Mouse (Mus musculus) lung, postnatal 0 days (tissue): ENCODE results near the gene Ptf1a. TPM values are rescaled to one million over a fixed set of nuclear protein-coding genes. Genes with fewer than 3 reads are reported as not detected.

ENCODE experiments used
- ATAC-seq: fragments of 200-750 bp; cut with Nextera tagmentation; 2 replicates; pipeline ENCODE4 v1.8.0; 2017; ENCODE audit warnings: moderate library complexity
- DNase-seq: peaks from one replicate; pipeline ENCODE4 v3.0.0-alpha.2; 2016; ENCODE audit warnings: low spot score
- H3K27ac ChIP-seq: fragments of 300-500 bp; sonication (generic); 2 replicates; pipeline ENCODE4 v1.5.1; 2014; ENCODE audit warnings: antibody characterized with exemption, mild to moderate bottlenecking, low read length, mixed read lengths
- H3K27me3 ChIP-seq: fragments of 300-500 bp; sonication (generic); replicated peaks from 2 replicates; pipeline ENCODE4 v1.6.1; 2014; ENCODE audit warnings: low read length, mixed read lengths; ENCODE audit not compliant: insufficient read depth
- H3K36me3 ChIP-seq: fragments of 300-500 bp; sonication (generic); 2 replicates; pipeline ENCODE4 v1.6.1; 2014; ENCODE audit warnings: low read length, mixed read lengths; ENCODE audit not compliant: insufficient read depth
- H3K4me1 ChIP-seq: fragments of 300-500 bp; sonication (generic); 2 replicates; pipeline ENCODE4 v1.6.1; 2014; ENCODE audit warnings: antibody characterized with exemption, low read depth, low read length, mixed read lengths; ENCODE audit not compliant: insufficient read depth
- H3K4me2 ChIP-seq: fragments of 300-500 bp; sonication (generic); replicated peaks from 2 replicates; pipeline ENCODE4 v1.6.1; 2014; ENCODE audit warnings: low read depth, mild to moderate bottlenecking, low read length, moderate library complexity, mixed read lengths
- H3K4me3 ChIP-seq: fragments of 300-500 bp; sonication (generic); 2 replicates; pipeline ENCODE4 v1.5.1; 2014; ENCODE audit warnings: low read depth, low read length
- H3K9ac ChIP-seq: fragments of 300-500 bp; sonication (generic); replicated peaks from 2 replicates; pipeline ENCODE4 v1.6.1; 2014; ENCODE audit warnings: low read depth, mild to moderate bottlenecking
- H3K9me3 ChIP-seq: fragments of 300-500 bp; sonication (generic); 2 replicates; pipeline ENCODE4 v1.6.1; 2016; ENCODE audit warnings: low read length, mixed read lengths
- CTCF ChIP-seq: IDR thresholded peaks from 2 replicates; pipeline ENCODE4 v1.5.1; 2016; ENCODE audit warnings: antibody characterized with exemption, mild to moderate bottlenecking
- EP300 ChIP-seq: IDR thresholded peaks from 2 replicates; pipeline ENCODE4 v1.6.1; 2016; ENCODE audit warnings: antibody characterized with exemption, mild to moderate bottlenecking, control low read depth
- WGBS: fragments of 180-500 bp; shearing (Covaris S2); extraction: QIAGEN DNeasy Blood & Tissue Kit; methylation state at CpG from one replicate; pipeline ENCODE4 v1.1.7; 2014; 5-methylcytosine and 5-hydroxymethylcytosine counted together
- polyA plus RNA-seq: library from polyadenylated mRNA; unstranded; fragments of >200 nt; fragmentation: Nextera tagmentation; extraction: Ambion mirVana; gene quantifications from 2 replicates; pipeline ENCODE4 v1.2.1, GENCODE M21; 2015

The Ptf1a gene
- polyA plus RNA-seq, 1 experiment from 2014 or later, result not detected

DNA sequence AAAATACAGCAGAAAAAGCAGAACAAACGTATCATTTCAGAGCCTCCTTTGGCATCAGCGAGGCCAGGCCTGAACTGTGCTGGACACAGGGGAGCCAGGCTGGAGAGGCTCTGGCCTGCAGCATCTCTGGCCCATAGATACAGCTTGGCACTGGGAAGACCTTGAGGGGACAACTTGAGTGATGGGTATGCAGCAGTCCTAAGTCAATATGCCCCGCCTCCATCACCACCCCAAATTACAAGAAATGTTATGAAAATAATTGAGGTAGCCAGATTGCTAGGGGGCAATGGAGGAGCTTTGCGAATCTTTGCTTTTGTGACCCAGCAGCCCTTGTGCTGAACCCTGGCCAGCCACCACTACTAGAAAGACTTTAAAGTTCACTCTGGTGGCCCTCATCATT is 3.8 kb downstream of the Ptf1a start:
- Histone ChIP-seq H3K27ac (no peak overlapping the region), H3K36me3 (no peaks in the 10 kb centered on the region), H3K27me3 (peaks cover 63% of the 10 kb centered on the region), H3K4me2 (no peak overlapping the region), H3K9me3 (no peaks in the 10 kb centered on the region), H3K4me1 (no peaks in the 10 kb centered on the region), H3K4me3 (no peak overlapping the region), H3K9ac (no peak overlapping the region)
- TF ChIP-seq CTCF (no peak), EP300 (no peak)
- 32% methylated on average over 4 of the region's 4 CpGs for WGBS
- ATAC-seq (no peak), DNase-seq (no peak)

DNA sequence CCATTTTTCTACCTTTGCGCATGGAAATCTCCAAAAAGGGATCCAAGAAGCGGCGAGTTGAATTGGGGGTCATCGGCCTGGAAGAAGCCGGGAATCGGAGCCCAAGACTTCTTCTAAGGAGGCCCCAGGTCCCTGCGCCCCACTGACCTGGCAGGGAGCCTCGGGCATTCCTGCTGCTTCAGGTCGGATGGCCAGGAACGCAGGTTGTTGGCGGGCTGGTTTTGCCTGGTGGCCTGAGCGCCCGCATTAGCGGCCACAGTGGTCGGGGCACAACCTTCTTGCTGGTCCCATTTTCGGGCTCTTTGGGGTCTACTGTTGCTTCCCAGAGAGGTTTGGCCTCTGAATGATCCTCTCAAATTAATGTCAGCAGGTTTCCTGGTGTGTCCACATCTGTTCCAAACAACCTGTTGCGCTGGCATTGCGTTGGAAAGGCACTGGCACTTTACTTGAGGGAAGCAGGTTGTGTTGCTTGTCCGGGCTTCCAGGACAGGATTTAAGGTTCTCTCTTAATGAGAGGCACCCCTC is 7.1 kb downstream of the Ptf1a start:
- Histone ChIP-seq H3K4me3 (no peak overlapping the region), H3K27me3 (peaks cover 42% of the 10 kb centered on the region), H3K9me3 (no peaks in the 10 kb centered on the region), H3K27ac (no peak overlapping the region), H3K36me3 (no peaks in the 10 kb centered on the region), H3K9ac (no peak overlapping the region), H3K4me1 (no peaks in the 10 kb centered on the region), H3K4me2 (no peak overlapping the region)
- DNase-seq (no peak), ATAC-seq (no peak)
- TF ChIP-seq EP300 (no peak), CTCF (no peak)
- WGBS, result under 1% methylated on average over 19 of the region's 19 CpGs

DNA sequence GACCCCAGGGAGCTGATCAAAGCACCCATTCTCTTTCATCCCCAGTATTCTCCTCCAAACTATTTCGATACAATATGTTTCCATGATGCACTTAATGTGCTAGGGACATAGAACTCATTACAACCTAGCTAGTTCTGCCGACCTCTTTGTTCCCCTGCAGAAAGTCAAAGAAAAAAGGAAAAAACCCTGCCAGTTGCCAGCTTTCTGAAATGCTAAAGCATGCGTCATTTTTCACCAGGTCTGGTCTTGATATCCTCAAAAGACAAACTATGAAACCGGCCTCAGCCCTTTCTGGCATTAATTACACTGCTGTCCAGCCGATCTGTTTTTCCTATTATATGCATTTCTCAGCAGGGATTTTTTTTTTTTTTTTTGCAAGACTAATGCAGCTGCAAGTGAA is 9.8 kb downstream of the Ptf1a start:
- H3K27ac ChIP-seq, result no peak overlapping the region
- no peaks in the 10 kb centered on the region for H3K9me3 ChIP-seq
- no peak overlapping the region for H3K4me2 ChIP-seq
- no peaks in the 10 kb centered on the region for H3K36me3 ChIP-seq
- no peak for TF ChIP-seq CTCF
- no peak for TF ChIP-seq EP300
- 9% methylated on average over 5 of the region's 5 CpGs for WGBS
- H3K27me3 ChIP-seq, result peaks cover 33% of the 10 kb centered on the region
- ATAC-seq (no peak), DNase-seq (no peak)
- no peak overlapping the region for H3K9ac ChIP-seq
- no peaks in the 10 kb centered on the region for H3K4me1 ChIP-seq
- H3K4me3 ChIP-seq, result no peak overlapping the region

DNA sequence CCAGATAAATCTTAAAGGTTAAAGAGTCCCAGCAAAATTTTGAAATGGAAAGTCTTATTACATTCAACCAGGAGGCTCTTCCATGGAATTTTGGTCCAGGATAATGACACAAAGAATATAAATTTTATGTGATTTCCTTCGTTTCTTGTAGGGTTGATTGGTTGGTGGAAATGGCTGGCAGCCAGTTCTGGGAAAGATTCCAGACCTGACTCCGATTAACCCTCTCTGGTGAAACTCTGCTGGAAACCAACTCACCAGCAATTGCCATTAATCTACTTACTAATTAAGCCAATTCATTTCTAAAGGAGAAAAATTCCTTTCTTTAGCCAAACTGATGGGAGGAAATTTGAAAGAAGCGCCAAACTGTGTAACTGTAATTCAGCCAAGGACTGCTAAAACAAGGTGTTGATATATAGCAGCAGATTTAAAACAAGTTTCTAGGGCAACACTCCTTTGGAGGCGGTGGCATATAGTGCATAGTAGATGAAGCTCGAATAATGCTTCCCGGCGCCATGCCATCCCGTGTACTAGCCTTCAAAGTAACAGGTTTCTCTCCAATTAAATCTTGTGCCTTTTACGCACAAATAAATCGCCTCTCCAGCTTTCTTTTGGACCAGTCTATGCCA is 10.5 kb downstream of the Ptf1a start:
- Histone ChIP-seq H3K9ac (no peak overlapping the region), H3K27me3 (peaks cover 28% of the 10 kb centered on the region), H3K4me3 (no peak overlapping the region), H3K9me3 (no peaks in the 10 kb centered on the region), H3K36me3 (no peaks in the 10 kb centered on the region), H3K4me1 (no peaks in the 10 kb centered on the region), H3K27ac (no peak overlapping the region), H3K4me2 (no peak overlapping the region)
- ATAC-seq (no peak), DNase-seq (no peak)
- 18% methylated on average over 10 of the region's 10 CpGs for WGBS
- no peak for TF ChIP-seq EP300
- TF ChIP-seq CTCF, result no peak

DNA sequence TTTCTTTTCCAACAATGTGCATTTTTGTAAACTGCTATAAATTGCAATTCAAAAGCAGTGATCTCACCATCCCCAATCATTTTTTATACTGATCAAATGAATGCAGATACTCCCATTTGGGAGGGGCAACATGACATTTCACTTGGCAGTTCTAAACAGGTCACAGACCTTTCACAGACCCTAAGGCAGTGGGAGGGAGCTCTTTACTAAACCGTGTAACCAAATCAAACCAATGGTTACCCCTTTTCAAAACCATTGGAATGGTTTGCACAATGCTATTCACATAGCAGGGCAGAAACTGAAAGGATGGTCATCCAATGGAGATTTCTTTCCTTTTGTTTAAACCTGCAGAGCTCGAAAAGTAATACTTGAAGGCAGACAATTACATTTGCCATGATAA is 13.3 kb downstream of the Ptf1a start:
- peaks cover 6% of the 10 kb centered on the region; the same call in 1 of the 2 replicates for H3K27me3 ChIP-seq
- ATAC-seq, result no peak
- TF ChIP-seq EP300 (no peak), CTCF (no peak)
- WGBS, result 54% methylated on average over 2 of the region's 2 CpGs
- H3K9me3 ChIP-seq, result no peaks in the 10 kb centered on the region
- H3K36me3 ChIP-seq, result no peaks in the 10 kb centered on the region
- no peak overlapping the region for H3K27ac ChIP-seq
- H3K4me2 ChIP-seq, result no peak overlapping the region
- DNase-seq, result no peak
- no peak overlapping the region for H3K9ac ChIP-seq
- H3K4me1 ChIP-seq, result no peaks in the 10 kb centered on the region
- no peak overlapping the region for H3K4me3 ChIP-seq

DNA sequence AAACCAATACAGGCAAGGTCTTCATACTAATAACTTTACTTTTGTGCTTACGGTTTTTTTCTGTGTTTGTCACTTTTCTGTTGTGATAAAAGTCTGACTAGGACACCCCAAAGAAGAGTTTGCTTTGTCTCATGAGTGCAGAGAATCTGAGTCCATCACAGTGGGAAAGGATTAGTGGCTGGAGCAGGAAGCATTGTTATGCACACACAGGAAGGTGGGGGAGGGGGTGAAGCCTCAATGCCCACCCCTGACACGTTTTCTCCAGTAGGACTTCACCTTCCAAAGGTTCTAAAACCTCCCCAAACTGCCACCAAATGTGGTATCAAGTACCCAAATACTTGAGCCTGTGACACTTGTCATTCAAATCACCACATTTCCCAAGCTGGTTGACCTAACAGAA is 16.5 kb downstream of the Ptf1a start:
- no peak for TF ChIP-seq EP300
- Histone ChIP-seq H3K9me3 (no peaks in the 10 kb centered on the region), H3K27me3 (no peaks in the 10 kb centered on the region), H3K4me3 (no peak overlapping the region), H3K9ac (no peak overlapping the region), H3K27ac (no peak overlapping the region), H3K4me1 (no peaks in the 10 kb centered on the region), H3K4me2 (no peak overlapping the region), H3K36me3 (no peaks in the 10 kb centered on the region)
- WGBS, result 37% methylated on average over 2 of the region's 2 CpGs
- ATAC-seq (no peak), DNase-seq (no peak)

DNA sequence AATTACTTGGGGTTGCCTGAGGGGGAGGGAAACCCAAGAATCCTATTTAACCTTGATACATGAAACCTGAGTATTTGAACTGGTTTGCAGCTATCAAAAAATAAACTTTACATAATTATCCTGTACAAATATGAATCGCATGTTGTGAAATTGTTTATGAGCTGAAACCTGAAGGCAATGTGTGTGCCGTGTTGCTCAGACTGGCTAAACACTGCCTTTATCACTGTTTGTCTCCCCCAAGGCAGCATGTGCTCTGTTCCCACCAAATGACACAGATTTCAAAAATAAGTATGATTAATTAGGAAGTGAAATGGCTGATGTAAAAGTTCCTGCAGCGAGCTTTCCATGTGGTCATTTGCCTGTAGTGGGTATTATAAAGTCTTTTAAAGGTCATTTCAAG is 44.8 kb downstream of the Ptf1a start:
- no peaks in the 10 kb centered on the region for H3K36me3 ChIP-seq
- no peak overlapping the region for H3K27ac ChIP-seq
- H3K27me3 ChIP-seq, result no peaks in the 10 kb centered on the region
- H3K9me3 ChIP-seq, result no peaks in the 10 kb centered on the region
- no peak overlapping the region for H3K4me3 ChIP-seq
- TF ChIP-seq CTCF (no peak), EP300 (no peak)
- H3K4me2 ChIP-seq, result no peak overlapping the region
- no peak for DNase-seq
- no peaks in the 10 kb centered on the region for H3K4me1 ChIP-seq
- no peak overlapping the region for H3K9ac ChIP-seq
- ATAC-seq, result no peak
- WGBS, result 49% methylated on average over 3 of the region's 3 CpGs

Other genes with a start within 250 kb of the Ptf1a start
- gene Armc3, start 246.4 kb upstream of the Ptf1a start, polyA plus RNA-seq, result 2.0 and 2.5 TPM in 2 replicates
- gene Msrb2, start 74.2 kb upstream of the Ptf1a start, polyA plus RNA-seq, result 27.2 and 29.4 TPM in 2 replicates
- 0.08 and 0.13 TPM in 2 replicates for gene 4921504E06Rik, start 108.3 kb downstream of the Ptf1a start, polyA plus RNA-seq
- 7.8 and 9.2 TPM in 2 replicates for gene Otud1, start 212.1 kb downstream of the Ptf1a start, polyA plus RNA-seq